Mouse (Mus musculus) heart, embryonic 12.5 days (tissue): ENCODE results near the gene G6pc3. TPM values are rescaled to one million over a fixed set of nuclear protein-coding genes. Genes with fewer than 3 reads are reported as not detected.

Experiments used
- ATAC-seq: fragments of 200-750 bp; cut with Nextera tagmentation; 2 replicates; pipeline ENCODE4 v1.8.0; 2017; ENCODE audit warnings: moderate TSS enrichment, moderate library complexity; ENCODE audit not compliant: insufficient number of reproducible peaks, low FRiP score
- H3K27ac ChIP-seq: fragments of 300-500 bp; sonication (generic); 2 replicates; pipeline ENCODE4 v1.5.1; 2016; ENCODE audit warnings: mild to moderate bottlenecking, moderate library complexity; ENCODE audit not compliant: poor library complexity, severe bottlenecking
- H3K27me3 ChIP-seq: fragments of 300-500 bp; sonication (generic); replicated peaks from 2 replicates; pipeline ENCODE4 v1.6.1; 2016; ENCODE audit warnings: mild to moderate bottlenecking, moderate library complexity
- H3K36me3 ChIP-seq: fragments of 300-500 bp; sonication (generic); 2 replicates; pipeline ENCODE4 v1.6.1; 2016; ENCODE audit warnings: mild to moderate bottlenecking, moderate library complexity
- H3K4me1 ChIP-seq: fragments of 300-500 bp; sonication (generic); replicated peaks from 2 replicates; pipeline ENCODE4 v1.6.1; 2016; ENCODE audit warnings: mild to moderate bottlenecking
- H3K4me2 ChIP-seq: fragments of 300-500 bp; sonication (generic); 2 replicates; pipeline ENCODE4 v1.6.1; 2016; ENCODE audit warnings: mild to moderate bottlenecking, moderate library complexity
- H3K4me3 ChIP-seq: fragments of 300-500 bp; sonication (generic); 2 replicates; pipeline ENCODE4 v1.5.1; 2016; ENCODE audit warnings: mild to moderate bottlenecking
- H3K9ac ChIP-seq: fragments of 300-500 bp; sonication (generic); 2 replicates; pipeline ENCODE4 v1.6.1; 2016; ENCODE audit warnings: mild to moderate bottlenecking, moderate library complexity
- H3K9me3 ChIP-seq: fragments of 300-500 bp; sonication (generic); replicated peaks from 2 replicates; pipeline ENCODE4 v1.6.1; 2016; ENCODE audit warnings: mild to moderate bottlenecking, moderate library complexity
- WGBS: fragments of 180-500 bp; shearing (Covaris S2); methylation state at CpG from one replicate; pipeline ENCODE4 v1.1.7; 2016; 5-methylcytosine and 5-hydroxymethylcytosine counted together
- polyA plus RNA-seq: library from polyadenylated mRNA; unstranded; fragments of >200 nt; fragmentation: Nextera tagmentation; extraction: Ambion mirVana; gene quantifications from 2 replicates; pipeline ENCODE4 v1.2.1, GENCODE M21; 2016

Gene G6pc3
- polyA plus RNA-seq, 1 experiment from 2014 or later, result 27.1 TPM

DNA sequence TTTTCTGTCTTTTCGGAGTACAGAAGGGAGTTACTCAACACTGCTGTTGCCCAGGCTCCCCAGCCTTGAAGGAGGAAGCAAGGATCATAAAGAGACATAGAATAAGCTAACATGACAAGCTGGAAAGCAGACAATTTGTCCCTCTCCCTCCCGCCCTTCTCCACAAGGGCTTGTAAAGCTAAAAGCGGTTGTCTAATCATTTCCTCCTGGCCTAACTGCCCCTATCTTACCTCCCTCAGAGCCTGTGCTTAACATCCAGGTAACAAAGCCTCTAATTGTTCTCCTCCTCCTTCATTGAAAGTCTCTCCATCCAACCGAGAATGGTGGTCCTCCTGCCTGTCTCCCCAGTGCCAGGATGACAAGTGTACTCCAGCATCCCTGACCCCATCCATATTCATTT is 1.4 kb downstream of the G6pc3 start:
- ATAC-seq, result no peak
- Histone ChIP-seq H3K4me3 (peak overlapping the region; percentile 74), H3K27ac (no peak overlapping the region), H3K4me2 (peak overlapping the region; percentile 93), H3K9me3 (no peaks in the 10 kb centered on the region), H3K4me1 (peaks cover 20% of the 10 kb centered on the region), H3K36me3 (peaks cover 35% of the 10 kb centered on the region), H3K27me3 (no peaks in the 10 kb centered on the region), H3K9ac (peak overlapping the region; percentile 52)
- WGBS, result 55% methylated on average over 4 of the region's 4 CpGs

- H3K27ac ChIP-seq, result no peak overlapping the region
- H3K4me3 ChIP-seq, result no peak overlapping the region
- no peak overlapping the region for H3K4me2 ChIP-seq
- H3K4me1 ChIP-seq, result peaks cover 26% of the 10 kb centered on the region
- no peaks in the 10 kb centered on the region for H3K27me3 ChIP-seq
- H3K9ac ChIP-seq, result no peak overlapping the region
- peaks cover 65% of the 10 kb centered on the region for H3K36me3 ChIP-seq
- ATAC-seq, result no peak
- no peaks in the 10 kb centered on the region for H3K9me3 ChIP-seq
- WGBS, result 82% methylated on average over 9 of the region's 9 CpGs
These were observed 4.4 kb downstream of the G6pc3 start for GRCm38 (mm10) chr11:102193657-102194440.

GRCm38 (mm10) chr11:102196018-102196797 is 6.8 kb downstream of the G6pc3 start:
- H3K4me1 ChIP-seq, result peaks cover 10% of the 10 kb centered on the region
- 63% methylated on average over 21 of the region's 21 CpGs for WGBS
- H3K4me3 ChIP-seq, result no peak overlapping the region
- no peaks in the 10 kb centered on the region for H3K9me3 ChIP-seq
- no peak for ATAC-seq
- H3K4me2 ChIP-seq, result no peak overlapping the region
- 0 out of 2 replicates have a peak overlapping the region, but pooled peaks have one; percentile 3 for H3K9ac ChIP-seq
- H3K36me3 ChIP-seq, result peaks cover 89% of the 10 kb centered on the region
- H3K27me3 ChIP-seq, result no peaks in the 10 kb centered on the region
- no peak overlapping the region for H3K27ac ChIP-seq

DNA sequence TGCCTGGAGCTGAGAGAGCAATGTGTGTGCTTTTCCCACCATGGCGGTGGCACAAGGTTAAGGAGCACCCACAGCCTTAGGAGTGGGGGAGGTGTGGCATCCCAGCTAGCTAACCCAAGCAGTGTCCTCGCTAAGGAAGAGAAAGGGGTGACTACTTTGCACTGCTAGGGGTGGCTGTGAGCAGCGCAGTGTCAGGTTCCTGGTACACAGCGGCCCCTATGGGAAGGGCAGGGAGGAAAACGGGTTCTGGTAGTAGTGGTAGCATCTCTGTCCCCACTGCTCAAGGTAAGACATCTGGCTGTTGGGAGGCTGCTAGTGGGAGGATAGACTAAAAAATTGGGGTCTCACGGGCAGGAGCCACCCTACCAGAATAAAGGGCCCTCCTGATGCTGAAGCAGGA is 8.8 kb downstream of the G6pc3 start:
- Histone ChIP-seq H3K27ac (no peak overlapping the region), H3K4me3 (no peak overlapping the region), H3K4me1 (peaks cover 8% of the 10 kb centered on the region), H3K4me2 (no peak overlapping the region), H3K9me3 (no peaks in the 10 kb centered on the region), H3K9ac (0 out of 2 replicates have a peak overlapping the region, but pooled peaks have one; percentile 16), H3K36me3 (peaks cover 98% of the 10 kb centered on the region), H3K27me3 (no peaks in the 10 kb centered on the region)
- ATAC-seq, result no peak
- WGBS, result 74% methylated on average over 6 of the region's 6 CpGs

DNA sequence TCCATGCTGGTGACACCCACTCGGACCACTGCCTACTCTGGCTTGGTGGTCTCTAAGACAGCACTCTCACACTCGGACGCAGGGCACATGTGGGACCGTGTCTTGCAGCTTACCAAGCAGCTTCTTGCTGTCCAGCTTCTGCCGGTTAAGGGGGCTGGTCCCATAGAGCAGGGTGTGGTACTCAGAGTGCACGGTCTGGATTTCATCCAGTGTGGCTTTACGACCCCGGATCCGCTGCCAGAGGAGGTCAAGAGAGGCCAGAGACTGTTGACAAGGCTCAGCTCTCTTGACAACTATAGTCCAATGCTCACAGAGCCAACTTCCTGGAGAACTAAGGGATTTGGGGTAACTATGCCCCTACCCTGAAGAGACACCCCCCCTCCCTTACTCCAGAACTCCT is 10.4 kb downstream of the G6pc3 start:
- no peaks in the 10 kb centered on the region for H3K9me3 ChIP-seq
- 62% methylated on average over 9 of the region's 9 CpGs for WGBS
- no peak overlapping the region for H3K4me3 ChIP-seq
- H3K9ac ChIP-seq, result no peak overlapping the region
- H3K4me1 ChIP-seq, result peaks cover 22% of the 10 kb centered on the region
- H3K36me3 ChIP-seq, result peaks cover 99% of the 10 kb centered on the region
- ATAC-seq, result no peak
- H3K27me3 ChIP-seq, result no peaks in the 10 kb centered on the region
- H3K4me2 ChIP-seq, result no peak overlapping the region
- H3K27ac ChIP-seq, result no peak overlapping the region

DNA sequence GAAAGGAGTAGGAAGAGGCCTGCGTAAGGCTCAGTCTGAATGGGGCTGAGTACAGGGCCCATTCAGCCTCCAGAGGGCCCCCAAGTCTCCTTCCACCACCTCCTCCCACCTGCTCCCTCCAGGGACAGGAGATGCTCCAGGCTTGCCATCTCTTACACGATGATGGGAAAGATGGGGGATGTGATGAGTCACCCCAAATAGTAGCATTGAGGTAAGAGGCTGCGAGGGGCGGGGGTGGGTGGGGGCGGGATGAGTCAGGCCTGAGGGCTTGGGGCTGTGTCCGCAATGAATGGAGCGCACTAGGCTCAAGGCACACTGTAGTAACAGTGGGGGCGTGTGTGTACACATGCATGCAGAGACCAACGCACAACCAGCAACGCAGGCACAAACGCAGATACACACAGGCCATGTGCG is 12.0 kb downstream of the G6pc3 start:
- WGBS, result 83% methylated on average over 12 of the region's 12 CpGs
- H3K4me3 ChIP-seq, result no peak overlapping the region
- H3K27me3 ChIP-seq, result no peaks in the 10 kb centered on the region
- no peak overlapping the region for H3K4me2 ChIP-seq
- H3K27ac ChIP-seq, result no peak overlapping the region
- H3K9me3 ChIP-seq, result no peaks in the 10 kb centered on the region
- ATAC-seq, result no peak
- peaks cover 27% of the 10 kb centered on the region for H3K4me1 ChIP-seq
- no peak overlapping the region for H3K9ac ChIP-seq
- peaks cover 99% of the 10 kb centered on the region for H3K36me3 ChIP-seq

- WGBS, result 71% methylated on average over 30 of the region's 30 CpGs
- Histone ChIP-seq H3K27ac (no peak overlapping the region), H3K4me2 (no peak overlapping the region), H3K9me3 (no peaks in the 10 kb centered on the region), H3K36me3 (peaks cover 56% of the 10 kb centered on the region), H3K9ac (peak overlapping the region; percentile 55), H3K4me1 (peaks cover 76% of the 10 kb centered on the region), H3K4me3 (no peak overlapping the region), H3K27me3 (no peaks in the 10 kb centered on the region)
- no peak for ATAC-seq
These were observed 17.1 kb downstream of the G6pc3 start for GRCm38 (mm10) chr11:102206481-102206880.

DNA sequence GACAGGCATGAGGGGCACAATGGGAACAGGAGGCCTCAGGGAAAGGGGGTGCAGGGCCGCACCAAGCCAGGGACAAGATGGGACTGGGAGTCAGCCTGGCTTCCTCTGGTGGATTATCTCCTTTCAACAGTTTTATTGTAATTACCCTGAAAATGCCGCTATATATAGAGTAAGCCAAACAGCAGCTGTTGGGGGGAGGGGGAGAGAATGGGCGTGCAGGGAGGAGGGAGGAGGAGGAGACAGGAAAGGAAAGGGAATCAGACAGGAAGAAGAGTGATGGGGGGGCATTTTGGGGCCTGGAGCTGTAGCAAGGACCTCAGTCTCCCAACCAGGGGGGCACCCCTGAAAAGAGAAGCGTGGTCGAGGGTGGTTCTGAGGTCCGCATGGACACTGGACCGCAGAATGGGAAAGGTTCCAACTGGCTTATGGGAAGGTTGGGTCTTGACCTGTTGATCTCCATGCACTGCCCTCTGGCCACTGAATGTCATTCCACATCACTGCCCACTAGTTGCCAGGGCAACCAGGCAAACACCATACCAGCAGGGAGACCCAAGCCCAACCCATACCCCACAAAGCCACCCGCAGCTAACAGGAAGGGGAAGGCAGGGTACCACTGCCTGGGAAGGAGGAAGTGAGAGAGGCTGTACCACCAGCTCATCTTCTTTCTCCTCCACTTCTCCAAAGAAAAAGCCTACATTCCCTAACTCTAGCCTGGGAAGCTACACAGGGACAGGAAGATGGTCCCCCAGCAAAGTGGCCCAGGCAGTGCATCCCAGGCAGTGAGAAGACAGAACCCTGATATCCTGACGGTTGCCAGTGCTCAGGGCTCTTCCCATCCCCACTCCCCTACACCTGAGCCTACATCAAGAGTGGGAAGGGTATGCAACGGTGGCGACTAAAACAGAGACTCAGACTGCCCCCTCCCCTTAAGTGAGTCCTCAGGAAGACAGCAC is 18.7 kb downstream of the G6pc3 start:
- Histone ChIP-seq H3K27me3 (no peaks in the 10 kb centered on the region), H3K4me1 (peaks cover 92% of the 10 kb centered on the region), H3K36me3 (peaks cover 47% of the 10 kb centered on the region), H3K9ac (peak overlapping the region; percentile 41), H3K4me3 (no peak overlapping the region), H3K27ac (peak overlapping the region; percentile 69), H3K4me2 (peak overlapping the region; percentile 42), H3K9me3 (no peaks in the 10 kb centered on the region)
- 42% methylated on average over 11 of the region's 11 CpGs for WGBS
- ATAC-seq, result peak; percentile 22; the same call in 1 of the 2 replicates

GRCm38 (mm10) chr11:102208846-102209245 is 19.4 kb downstream of the G6pc3 start:
- 43% methylated on average over 2 of the region's 4 CpGs for WGBS
- ATAC-seq, result no peak
- H3K27ac ChIP-seq, result peak overlapping the region; percentile 69
- H3K27me3 ChIP-seq, result no peaks in the 10 kb centered on the region
- H3K4me2 ChIP-seq, result peak overlapping the region; percentile 6; the same call in 1 of the 2 replicates
- H3K4me3 ChIP-seq, result no peak overlapping the region
- peaks cover 95% of the 10 kb centered on the region for H3K4me1 ChIP-seq
- H3K9ac ChIP-seq, result peak overlapping the region; percentile 10; the same call in 1 of the 2 replicates
- no peaks in the 10 kb centered on the region for H3K9me3 ChIP-seq
- peaks cover 40% of the 10 kb centered on the region for H3K36me3 ChIP-seq

DNA sequence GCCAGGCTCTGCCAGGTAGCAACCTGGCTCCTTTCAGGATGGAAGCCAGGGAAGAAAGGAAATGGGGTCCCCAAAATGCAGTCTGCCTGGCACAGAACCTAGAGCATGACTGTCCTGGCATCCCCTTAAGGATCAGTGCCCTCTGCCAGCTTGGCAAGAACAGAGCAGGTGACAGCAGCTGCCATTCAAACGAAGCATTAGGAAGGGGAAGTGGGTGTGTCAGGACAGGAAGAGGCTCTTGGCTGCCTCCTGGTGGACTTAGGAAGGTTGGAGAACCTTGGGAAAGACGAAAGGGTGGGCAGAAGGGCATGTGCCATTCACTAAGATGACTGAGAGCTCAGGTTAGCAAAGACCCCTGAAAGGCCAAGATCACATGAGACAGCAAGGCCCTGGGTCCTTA is 20.3 kb downstream of the G6pc3 start:
- WGBS, result 20% methylated on average over 2 of the region's 2 CpGs
- 0 out of 2 replicates have a peak overlapping the region, but pooled peaks have one; percentile 10 for H3K9ac ChIP-seq

More for the DNA sequence above, 20.3 kb downstream of the G6pc3 start:
- Histone ChIP-seq H3K4me2 (no peak overlapping the region), H3K27me3 (no peaks in the 10 kb centered on the region), H3K4me1 (peaks cover 95% of the 10 kb centered on the region), H3K9me3 (no peaks in the 10 kb centered on the region), H3K27ac (peak overlapping the region; percentile 69; the same call in 1 of the 2 replicates), H3K4me3 (no peak overlapping the region), H3K36me3 (peaks cover 31% of the 10 kb centered on the region)
- no peak for ATAC-seq
